Mouse (Mus musculus): ENCODE results near the gene Ino80e.
"Not testable (repeated sequence)": the region's sequence is repeated elsewhere in the genome, so short reads cannot be mapped to it uniquely, and the experiment has no call there.

Ino80e gene

DNA sequence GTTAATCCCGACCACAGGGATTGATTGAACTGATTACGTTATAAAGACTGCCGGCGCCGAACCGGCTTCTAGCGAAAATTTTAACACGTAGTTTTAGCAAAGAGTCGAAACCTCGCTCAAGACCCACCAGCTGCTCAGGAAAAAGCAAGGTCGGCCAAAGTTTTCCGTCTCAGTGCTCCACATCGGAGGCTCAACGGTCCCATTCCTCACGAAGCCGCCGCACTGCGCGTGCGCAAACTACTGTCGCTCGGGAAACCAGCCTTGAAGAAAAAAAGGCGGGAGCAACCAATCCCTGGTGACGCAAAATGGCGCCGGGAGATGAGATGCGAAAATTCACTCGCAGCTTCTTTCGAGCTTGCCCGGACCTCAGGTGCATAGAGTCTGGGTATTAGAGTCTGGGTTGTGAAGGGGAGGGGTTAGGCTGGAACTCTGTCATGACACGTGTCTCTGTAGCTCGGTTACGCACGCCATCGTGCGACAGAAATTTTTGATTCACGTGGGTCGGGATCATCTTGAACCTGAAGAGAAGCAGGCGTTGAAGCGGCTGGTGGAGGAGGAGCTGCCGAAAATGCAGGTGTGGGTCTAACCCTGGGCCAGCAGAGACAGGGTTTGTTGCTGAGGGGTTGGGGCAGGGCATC lies at the start of gene Ino80e:
Gene Ino80e, minus strand, starts transcription at position 231 of the 638 bp plus-strand sequence.
- DNase-seq (ENCODE audit: low spot score in 2 of 2) = peak; percentile 83 to 89

- no peak for DNase-seq (ENCODE audit: low spot score in 2 of 2)
Observed at GRCm38 (mm10) chr7:126905590-126905989, 43.4 kb upstream of the Ino80e start.

- not testable (repeated sequence) for DNase-seq (ENCODE audit: low spot score in 2 of 2)
Observed at GRCm38 (mm10) chr7:126899781-126900180, 37.6 kb upstream of the Ino80e start.

DNA sequence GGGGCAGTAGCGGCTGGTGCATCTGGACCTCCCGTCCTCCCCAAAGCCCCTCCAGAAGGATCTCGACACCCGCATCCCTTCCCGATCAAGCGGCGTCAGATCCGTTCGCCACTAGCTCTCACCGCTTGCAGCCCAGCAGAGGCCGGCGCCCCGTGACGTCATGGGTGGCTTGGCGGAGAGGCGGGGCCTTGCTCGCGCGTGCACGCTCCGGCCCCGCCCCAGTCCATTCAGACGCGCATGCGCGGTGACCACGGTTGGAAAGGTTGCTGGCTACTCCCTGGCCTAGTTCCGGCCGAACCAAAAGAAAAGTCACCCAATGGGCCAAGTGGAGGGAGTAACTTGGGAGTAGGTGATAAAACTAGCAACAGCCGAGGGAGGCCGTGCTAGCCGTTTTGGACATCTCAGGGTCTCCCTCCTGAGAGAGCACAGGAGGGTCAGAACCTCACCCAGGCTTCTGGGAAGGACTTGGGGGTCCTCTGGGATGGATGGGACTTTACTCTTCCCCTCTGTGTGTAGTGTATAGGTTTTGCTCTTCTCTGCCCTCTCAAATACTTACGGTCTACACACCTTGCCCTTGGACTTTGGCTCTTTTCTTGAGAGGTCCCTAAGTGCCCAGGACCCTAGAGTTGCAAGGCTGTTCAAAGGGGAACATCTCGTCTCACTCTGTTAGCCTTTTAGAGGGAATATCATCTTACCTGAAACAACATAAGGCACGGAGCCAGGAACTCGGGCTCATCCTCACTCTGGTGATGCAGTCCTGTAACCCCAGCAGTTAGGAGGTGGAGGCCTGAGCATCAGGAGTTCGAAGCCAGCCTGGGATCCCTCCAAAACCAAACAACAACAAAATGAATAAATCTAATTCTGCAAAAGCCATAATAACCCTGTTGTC lies 36.2 kb upstream of the Ino80e start:
- DNase-seq (ENCODE audit: low spot score in 2 of 2) = peak; percentile 95 to 98

DNA sequence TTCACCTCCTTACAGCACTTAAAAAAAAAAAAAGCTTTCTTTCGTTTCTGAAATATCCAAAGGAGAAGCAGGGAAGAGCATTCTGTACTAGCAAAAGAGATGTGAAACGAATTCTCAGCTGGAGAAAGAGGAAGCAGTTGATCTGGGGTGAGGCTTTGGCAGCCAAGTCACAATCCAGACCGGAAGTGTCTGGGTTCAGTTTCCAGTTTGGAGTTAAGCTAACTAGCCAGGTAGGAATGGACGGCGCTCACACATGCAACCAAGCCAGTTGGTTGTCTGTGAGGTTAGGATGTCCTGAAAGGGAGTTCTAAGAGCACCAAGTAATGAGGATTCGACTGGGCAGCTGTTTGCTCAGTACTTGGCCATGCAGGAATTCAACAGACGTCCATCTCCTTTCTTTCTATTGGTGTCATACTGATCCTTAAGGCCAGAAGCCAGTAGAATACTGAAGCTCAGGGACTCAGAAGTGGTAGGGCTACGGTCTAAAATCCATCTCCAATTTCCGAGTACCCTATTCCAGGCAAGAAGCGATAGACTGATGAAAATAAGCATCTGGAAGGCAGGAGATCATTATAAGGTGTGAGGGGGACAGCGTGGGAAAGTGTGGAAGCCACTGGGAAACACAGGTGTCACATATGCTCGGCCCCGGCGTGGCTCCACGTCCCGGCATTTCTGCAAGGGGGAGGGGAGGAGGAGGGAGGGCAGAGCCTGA lies 35.4 kb upstream of the Ino80e start:
- DNase-seq (ENCODE audit: low spot score in 2 of 2) = no peak

GRCm38 (mm10) chr7:126896912-126897311 lies 34.7 kb upstream of the Ino80e start:
- DNase-seq (ENCODE audit: low spot score in 2 of 2) = no peak

- DNase-seq (ENCODE audit: low spot score in 2 of 2) = no peak
Observed at GRCm38 (mm10) chr7:126888852-126889251, 26.7 kb upstream of the Ino80e start.

DNA sequence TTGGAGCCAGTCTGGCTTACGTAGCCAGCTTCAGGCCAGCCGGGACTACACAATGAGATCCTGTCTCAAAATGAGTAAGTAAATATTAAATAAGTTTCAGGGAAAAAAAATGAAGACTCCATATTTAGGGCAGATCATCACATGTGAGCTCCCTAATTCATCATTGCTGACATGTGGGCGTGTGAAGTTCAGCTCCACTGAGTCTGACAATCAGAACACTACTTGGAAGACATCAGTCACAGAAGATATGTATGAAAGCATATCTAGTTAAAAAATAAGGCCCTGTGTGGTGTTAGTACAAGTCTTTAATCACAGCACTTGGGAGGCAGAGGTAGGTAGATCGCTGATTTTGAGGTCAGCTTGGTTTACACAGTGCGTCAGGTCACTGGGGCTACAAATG lies 25.1 kb upstream of the Ino80e start:
- no peak for DNase-seq (ENCODE audit: low spot score in 2 of 2)

DNA sequence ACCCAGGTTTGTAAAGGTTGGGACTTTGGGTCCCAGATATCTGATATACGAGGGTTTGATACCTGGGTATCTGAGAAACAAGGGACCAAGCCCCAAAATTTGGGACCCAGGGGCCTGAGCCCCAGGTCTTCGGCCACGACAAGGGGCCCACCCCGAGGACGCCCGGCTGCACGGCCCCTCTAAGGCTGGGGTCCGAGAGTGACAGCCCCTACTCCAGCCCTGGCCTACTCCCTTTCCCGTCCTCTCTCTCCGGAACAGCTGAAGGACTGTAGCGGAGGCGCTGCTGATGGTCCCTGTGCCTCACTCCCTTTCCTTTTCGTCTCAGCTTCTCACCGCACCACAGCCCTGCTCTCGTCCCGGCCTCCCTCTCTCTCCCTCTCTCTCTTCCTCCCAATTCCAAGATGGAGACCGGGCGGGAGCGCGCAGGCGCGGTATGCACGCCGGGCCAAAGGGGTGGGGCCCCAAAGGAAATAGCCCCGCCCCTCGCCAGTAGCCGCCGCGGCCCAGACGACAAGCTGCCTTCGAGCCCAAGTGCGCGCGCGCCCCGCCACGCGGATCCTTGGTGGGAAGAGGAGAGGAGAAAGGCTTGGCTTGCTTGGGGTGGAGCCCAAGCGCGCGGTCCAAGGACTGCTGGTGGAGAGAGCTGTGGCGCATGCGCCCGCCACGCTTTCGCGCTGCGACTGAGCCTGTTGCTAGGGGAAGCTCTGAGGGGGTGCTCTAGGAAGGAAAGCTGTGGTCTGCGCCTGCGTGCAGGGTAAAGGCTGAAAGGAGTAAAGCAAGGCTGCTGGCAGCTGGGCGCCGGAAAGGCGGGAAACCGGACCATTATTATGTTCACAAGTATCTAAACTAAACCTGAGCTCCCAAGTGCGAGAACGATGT lies 22.3 kb upstream of the Ino80e start, which contains the start of gene Taok2:
Gene Taok2, minus strand, starts transcription at position 418 of the 879 bp plus-strand sequence.
- peak; percentile 93 for DNase-seq (ENCODE audit: low spot score in 2 of 2)

DNA sequence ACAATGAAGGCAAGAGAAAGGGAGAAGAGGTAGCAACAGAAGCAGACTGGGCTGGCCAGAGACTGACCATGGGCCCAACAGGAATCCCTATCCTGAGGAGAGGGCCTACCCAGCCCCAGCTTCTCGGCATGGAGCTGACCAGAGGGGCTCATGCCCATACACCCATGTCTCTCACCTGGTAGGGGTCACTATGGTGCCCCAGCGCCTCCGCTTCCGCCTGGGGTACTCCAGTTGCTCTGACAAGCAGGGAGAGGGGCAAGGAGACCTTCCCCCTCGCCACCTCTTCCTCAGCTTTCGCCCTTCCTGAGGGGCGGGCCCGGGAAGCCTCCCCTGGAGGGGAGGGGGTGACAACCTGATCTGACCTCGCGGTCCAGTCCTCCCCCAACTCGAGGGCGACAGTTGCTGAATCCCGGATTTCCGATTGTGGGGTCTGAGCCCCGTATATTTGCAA lies 21.6 kb upstream of the Ino80e start:
- no peak for DNase-seq (ENCODE audit: low spot score in 2 of 2)

DNA sequence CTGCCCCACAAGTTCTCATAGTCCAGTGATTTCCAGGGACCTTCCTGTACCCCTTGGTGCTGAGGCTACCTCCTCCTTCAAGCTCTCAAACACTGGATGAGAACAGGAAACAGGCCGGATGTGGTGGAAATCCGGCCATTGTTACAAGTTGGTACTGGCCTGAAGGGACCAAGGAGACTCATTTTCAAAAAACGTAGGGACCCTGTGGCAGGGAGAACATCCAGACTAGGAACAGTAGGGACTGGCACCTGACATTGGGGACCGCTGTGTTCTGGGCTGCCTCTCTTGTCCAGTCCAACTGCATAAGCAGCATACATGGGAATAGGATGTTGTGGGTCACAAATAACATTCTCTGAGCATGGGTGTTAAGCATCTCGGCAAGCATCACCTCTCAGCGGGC lies 18.9 kb upstream of the Ino80e start:
- no peak for DNase-seq (ENCODE audit: low spot score in 2 of 2)

DNA sequence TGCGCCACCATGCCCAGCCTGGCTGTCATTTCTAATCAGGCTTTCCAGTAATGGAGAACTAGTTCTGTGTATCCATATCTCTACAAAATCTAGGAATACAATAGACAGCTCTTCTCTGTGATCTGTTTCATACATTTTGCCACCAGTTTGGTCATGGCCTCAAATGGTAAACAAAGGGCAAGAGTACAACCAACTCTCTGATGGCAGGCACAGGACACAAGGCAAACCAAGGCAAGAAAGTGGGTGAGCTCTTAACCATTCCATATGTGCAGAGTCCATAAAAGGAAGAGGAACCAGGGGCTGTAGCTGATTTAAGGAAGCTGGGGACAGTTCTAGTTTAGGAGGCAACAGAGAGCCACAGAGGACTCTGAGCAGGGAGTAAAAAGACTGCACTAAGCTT lies 15.1 kb upstream of the Ino80e start:
- no peak for DNase-seq (ENCODE audit: low spot score in 2 of 2)

DNA sequence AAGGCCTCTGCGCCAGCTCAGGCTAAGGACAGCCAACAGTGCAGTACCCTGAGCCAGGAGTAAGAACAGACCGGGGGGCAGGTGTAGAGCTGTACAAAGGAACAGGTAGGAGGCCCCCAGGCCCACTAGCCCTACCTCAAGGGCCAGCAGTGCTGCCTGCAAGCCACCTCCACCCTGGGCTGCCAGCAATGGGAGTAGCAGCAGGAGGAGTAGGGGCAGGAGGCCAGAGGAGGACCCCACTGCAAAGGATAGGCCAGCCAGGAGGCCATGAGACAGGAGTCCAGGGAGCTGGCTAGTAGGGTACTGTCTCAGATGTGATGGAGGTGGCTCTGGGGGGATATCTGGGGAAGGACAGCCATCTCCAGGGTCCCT lies 8.3 kb upstream of the Ino80e start:
- no peak for DNase-seq (ENCODE audit: low spot score in 2 of 2)

DNA sequence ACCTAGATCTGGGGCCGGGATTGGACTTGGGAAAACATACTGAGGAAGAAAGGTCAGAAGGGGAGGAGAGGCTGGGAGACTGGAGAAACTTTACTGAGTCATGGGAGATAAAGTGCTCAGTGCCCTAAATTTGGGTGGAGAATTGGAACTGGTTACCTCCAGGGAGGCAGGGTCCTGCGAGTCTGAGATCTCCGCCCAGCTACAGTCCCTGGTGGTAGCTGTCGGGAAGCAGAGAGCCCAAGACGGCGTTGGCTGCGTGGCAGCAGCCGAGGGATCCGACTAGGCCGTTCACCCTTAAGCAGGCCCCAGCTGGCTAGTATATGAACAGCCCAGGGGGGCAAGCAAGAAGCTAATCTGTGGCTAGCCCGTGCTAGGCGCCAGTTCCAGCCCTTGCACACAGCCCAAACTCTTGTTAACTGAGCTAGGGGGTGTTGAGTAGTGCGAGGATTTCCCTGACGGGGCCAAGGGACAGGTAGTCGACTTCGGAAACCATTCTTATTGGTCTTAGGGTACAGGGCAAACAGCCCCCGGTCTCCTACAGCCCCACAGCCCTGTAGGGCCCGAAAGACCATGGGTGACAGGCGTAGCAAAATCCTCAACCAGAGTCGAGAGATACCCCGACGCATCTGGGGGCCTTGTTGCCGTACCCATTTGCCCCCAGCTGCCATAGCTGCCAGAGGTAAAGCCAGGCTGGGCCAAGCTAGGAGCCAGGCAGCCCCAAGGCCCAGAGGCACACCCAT lies 7.8 kb upstream of the Ino80e start:
- DNase-seq (ENCODE audit: low spot score in 2 of 2) = no peak

DNA sequence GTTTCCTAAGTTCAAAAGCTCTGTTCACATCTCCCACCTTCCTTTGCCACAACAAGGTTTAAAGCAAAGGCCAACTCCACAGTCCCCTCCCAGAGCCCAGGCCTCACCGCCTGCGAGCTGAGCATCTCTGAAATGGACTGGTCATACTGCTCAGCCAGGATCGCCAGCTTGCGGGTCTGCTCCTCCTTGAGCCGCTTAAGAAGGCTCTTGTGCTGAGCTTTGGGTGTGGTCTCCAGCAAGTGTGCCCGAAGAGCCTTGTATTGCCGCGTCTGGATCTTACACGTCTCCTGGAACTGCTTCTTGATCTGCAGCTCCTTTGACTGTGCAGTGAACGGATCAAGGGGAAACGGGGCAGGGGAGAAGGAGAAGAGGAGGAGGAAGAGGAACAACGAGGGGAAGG lies 5.8 kb upstream of the Ino80e start:
- DNase-seq (ENCODE audit: low spot score in 2 of 2) = no peak

DNA sequence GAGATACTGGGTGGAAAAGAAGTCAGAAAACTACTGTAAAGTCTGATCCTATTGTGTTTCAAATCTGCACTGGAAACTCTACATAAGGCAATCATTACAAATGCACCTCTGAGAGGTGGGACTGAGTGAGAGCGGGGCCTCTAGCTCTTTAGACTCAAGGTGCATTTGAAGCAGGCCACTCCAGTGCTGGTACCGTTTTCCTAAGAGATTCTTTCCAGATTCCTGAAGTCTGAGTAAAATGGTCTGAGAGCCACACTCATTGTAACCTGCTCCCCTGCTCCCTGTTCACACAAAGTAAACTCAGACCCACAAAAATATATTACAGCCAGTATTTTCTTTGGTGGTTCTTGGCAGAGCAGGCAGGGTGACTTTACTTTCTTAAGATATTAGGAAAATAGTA lies 5.4 kb upstream of the Ino80e start:
- DNase-seq (ENCODE audit: low spot score in 2 of 2) = no peak

DNA sequence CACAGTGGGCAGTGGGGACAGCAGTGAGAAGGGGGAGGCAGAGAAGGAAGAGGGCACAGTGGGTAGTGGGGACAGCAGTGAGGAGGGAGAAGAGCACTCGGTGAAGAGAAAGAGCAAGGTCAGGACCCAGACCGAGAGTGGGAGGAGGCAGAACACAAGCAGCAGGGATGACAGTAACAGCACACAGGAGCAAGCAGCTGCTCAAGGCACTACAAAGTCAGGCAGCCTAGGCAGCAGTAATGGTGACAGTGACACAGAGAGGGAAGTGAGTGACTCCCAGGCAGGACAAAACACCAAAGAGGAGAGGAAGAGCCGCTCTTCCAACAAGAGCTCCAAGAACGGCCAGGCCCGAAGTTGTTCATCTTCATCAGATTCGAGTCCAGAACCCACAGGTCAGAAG lies 1.6 kb upstream of the Ino80e start:
- no peak for DNase-seq (ENCODE audit: low spot score in 2 of 2)

DNA sequence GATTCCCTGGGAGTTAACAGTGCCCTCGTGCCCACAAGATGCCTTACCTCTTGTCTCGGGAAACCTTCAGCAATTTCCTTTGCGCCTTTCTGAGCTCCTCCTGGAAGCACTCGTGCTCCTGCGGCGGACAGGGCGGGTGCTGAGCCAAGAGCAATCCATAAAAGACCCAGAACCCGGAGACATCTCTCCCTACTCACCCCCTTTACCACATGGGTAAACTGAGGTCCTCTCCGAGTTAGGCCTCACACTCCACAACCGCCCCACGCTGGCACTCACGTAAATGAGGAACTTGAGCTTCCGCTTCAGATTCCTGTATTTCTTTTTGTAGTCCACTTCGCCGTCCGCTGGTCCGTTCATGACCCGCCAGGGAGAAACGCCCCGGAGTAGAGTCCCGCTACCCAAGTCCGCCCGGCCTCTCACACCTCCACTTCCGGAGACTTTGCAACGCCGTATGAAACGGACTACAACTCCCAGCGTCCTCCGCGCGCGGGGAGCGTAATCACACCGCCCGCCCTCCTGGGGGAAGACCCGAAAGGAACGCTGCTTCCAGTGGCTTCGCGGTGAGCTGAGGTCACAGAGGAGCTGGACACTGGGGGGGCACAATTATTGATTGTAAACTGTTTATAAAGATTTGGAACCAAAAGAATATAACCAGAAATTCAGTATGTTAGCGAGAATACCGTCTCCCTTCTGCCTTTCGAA lies 597 bp downstream of the Ino80e start, which contains the start of gene Hirip3:
Gene Hirip3, plus strand, starts transcription at position 544 of the 702 bp plus-strand sequence.
- peak; percentile 89 to 94 for DNase-seq (ENCODE audit: low spot score in 2 of 2)

- no peak for DNase-seq (ENCODE audit: low spot score in 2 of 2)
Observed at GRCm38 (mm10) chr7:126860987-126861386, 1.2 kb downstream of the Ino80e start.

All from spleen, postnatal 14 days (tissue).